Mouse (Mus musculus) myocyte (in vitro differentiated cells): ENCODE measurements around the gene A530064D06Rik. TPM values are rescaled to one million over a fixed set of nuclear protein-coding genes. Genes with fewer than 3 reads are reported as not detected.

ENCODE experiments used
- H3K27me3 ChIP-seq: one replicate; pipeline ENCODE4 v1.6.1; 2011; ENCODE audit not compliant: control insufficient read depth, insufficient read depth, insufficient read length
- H3K36me3 ChIP-seq: one replicate; pipeline ENCODE4 v1.6.1; 2011; ENCODE audit not compliant: control insufficient read depth, insufficient read depth
- H3K4me2 ChIP-seq: one replicate; pipeline ENCODE4 v1.6.1; 2011; ENCODE audit warnings: low read depth, control low read depth
- H3K4me3 ChIP-seq: one replicate; pipeline ENCODE4 v1.5.1; 2011; ENCODE audit warnings: mild to moderate bottlenecking, control low read depth, moderate library complexity
- H3K79me2 ChIP-seq: one replicate; pipeline ENCODE4 v1.6.1; 2011; ENCODE audit not compliant: control insufficient read depth, insufficient read depth
- H3ac ChIP-seq: one replicate; pipeline ENCODE4 v1.6.1; 2011; ENCODE audit not compliant: control insufficient read depth, insufficient read length
- CEBPB ChIP-seq: IDR thresholded peaks from 2 replicates; pipeline ENCODE4 v1.6.1; 2011; ENCODE audit warnings: mild to moderate bottlenecking, moderate library complexity; ENCODE audit not compliant: poor library complexity, insufficient read depth, severe bottlenecking
- E2F4 ChIP-seq: IDR thresholded peaks from one replicate; pipeline ENCODE4 v1.6.1; 2011; ENCODE audit warnings: mild to moderate bottlenecking, control low read depth, moderate library complexity; ENCODE audit not compliant: insufficient read depth
- MAX ChIP-seq: IDR thresholded peaks from one replicate; pipeline ENCODE4 v1.6.1; 2011; ENCODE audit warnings: low read depth, mild to moderate bottlenecking, control low read depth
- MYOD1 ChIP-seq, 3 experiments: IDR thresholded peaks; one replicate each; pipeline ENCODE4 v1.6.1; 2011; ENCODE audit warnings: control low read depth in 2 of 3, low read depth in 2 of 3, mild to moderate bottlenecking in 2 of 3, moderate library complexity in 1 of 3; ENCODE audit not compliant: insufficient read length in 2 of 3, control insufficient read depth in 1 of 3
- MYOG ChIP-seq, 3 experiments: IDR thresholded peaks; one replicate each; pipeline ENCODE4 v1.6.1; 2011; ENCODE audit warnings: control low read depth in 2 of 3, low read depth in 2 of 3, mild to moderate bottlenecking in 2 of 3; ENCODE audit not compliant: insufficient read length in 2 of 3, control insufficient read depth in 1 of 3, insufficient read depth in 1 of 3
- POLR2A ChIP-seq: IDR thresholded peaks from one replicate; pipeline ENCODE4 v1.6.1; 2011; ENCODE audit warnings: low read depth, mild to moderate bottlenecking, control low read depth, moderate library complexity; ENCODE audit not compliant: insufficient read length
- POLR2AphosphoS2 ChIP-seq: IDR thresholded peaks from one replicate; pipeline ENCODE4 v1.6.1; 2011; ENCODE audit warnings: low read depth, control low read depth; ENCODE audit not compliant: insufficient read length
- REST ChIP-seq: IDR thresholded peaks from one replicate; pipeline ENCODE4 v1.6.1; 2011; ENCODE audit warnings: mild to moderate bottlenecking, control low read depth, moderate library complexity; ENCODE audit not compliant: insufficient read depth, insufficient read length
- SRF ChIP-seq: IDR thresholded peaks from one replicate; pipeline ENCODE4 v1.6.1; 2011; ENCODE audit warnings: low read depth; ENCODE audit not compliant: control insufficient read depth, insufficient read length
- TCF12 ChIP-seq: IDR thresholded peaks from one replicate; pipeline ENCODE4 v1.6.1; 2011; ENCODE audit warnings: mild to moderate bottlenecking, control low read depth; ENCODE audit not compliant: poor library complexity, insufficient read depth, severe bottlenecking
- TCF3 ChIP-seq: IDR thresholded peaks from one replicate; pipeline ENCODE4 v1.6.1; 2011; ENCODE audit warnings: low read depth, control low read depth; ENCODE audit not compliant: insufficient read length
- USF1 ChIP-seq: IDR thresholded peaks from one replicate; pipeline ENCODE4 v1.6.1; 2011; ENCODE audit warnings: low read depth, mild to moderate bottlenecking, control low read depth, moderate library complexity
- polyA plus RNA-seq: library from polyadenylated mRNA; unstranded; fragments of >200 nt; fragmentation: generic; extraction: Trizol; gene quantifications from one replicate; pipeline ENCODE4 v1.2.1, GENCODE M21; 2012; ENCODE audit warnings: missing spikeins

A530064D06Rik gene
- polyA plus RNA-seq, 1 experiment, result not detected

GRCm38 (mm10) chr17:48120456-48120855 lies 46.6 kb downstream of the A530064D06Rik start:
- no peak overlapping the region for H3K4me3 ChIP-seq
- H3K27me3 ChIP-seq, result no peaks in the 10 kb centered on the region

GRCm38 (mm10) chr17:48119656-48120055 lies 47.4 kb downstream of the A530064D06Rik start:
- H3K27me3 ChIP-seq, result no peaks in the 10 kb centered on the region
- H3K36me3 ChIP-seq, result no peaks in the 10 kb centered on the region
- TF ChIP-seq E2F4, result no peak
- no peak for TF ChIP-seq POLR2A
- TF ChIP-seq POLR2AphosphoS2, result no peak
- no peak for TF ChIP-seq TCF12
- TF ChIP-seq CEBPB, result no peak
- TF ChIP-seq REST, result no peak
- no peak for TF ChIP-seq TCF3
- no peak for TF ChIP-seq MYOD1 (IDR thresholded peaks at IDR 0.05; ENCODE audit: control insufficient read depth in 1 of 3, insufficient read length in 2 of 3, low read depth in 2 of 3)
- no peak for TF ChIP-seq SRF
- no peak for TF ChIP-seq MYOG (IDR thresholded peaks at IDR 0.05; ENCODE audit: control insufficient read depth in 1 of 3, insufficient read depth in 1 of 3, insufficient read length in 2 of 3, low read depth in 2 of 3)
- TF ChIP-seq USF1, result no peak
- no peak for TF ChIP-seq MAX
- no peaks in the 10 kb centered on the region for H3K79me2 ChIP-seq
- no peak overlapping the region for H3ac ChIP-seq
- no peak overlapping the region for H3K4me3 ChIP-seq
- no peak overlapping the region for H3K4me2 ChIP-seq

More at GRCm38 (mm10) chr17:48120456-48120855, 46.6 kb downstream of the A530064D06Rik start:
- no peak overlapping the region for H3K4me2 ChIP-seq
- no peaks in the 10 kb centered on the region for H3K36me3 ChIP-seq
- no peaks in the 10 kb centered on the region for H3K79me2 ChIP-seq
- no peak overlapping the region for H3ac ChIP-seq
- TF ChIP-seq E2F4, result no peak
- no peak for TF ChIP-seq TCF3
- no peak for TF ChIP-seq SRF
- TF ChIP-seq USF1, result no peak
- TF ChIP-seq CEBPB, result no peak
- no peak for TF ChIP-seq MAX
- TF ChIP-seq POLR2AphosphoS2, result no peak
- TF ChIP-seq POLR2A, result no peak
- TF ChIP-seq REST, result no peak
- TF ChIP-seq MYOD1 (IDR thresholded peaks at IDR 0.05; ENCODE audit: control insufficient read depth in 1 of 3, insufficient read length in 2 of 3, low read depth in 2 of 3), result no peak
- TF ChIP-seq TCF12, result no peak
- TF ChIP-seq MYOG (IDR thresholded peaks at IDR 0.05; ENCODE audit: control insufficient read depth in 1 of 3, insufficient read depth in 1 of 3, insufficient read length in 2 of 3, low read depth in 2 of 3), result no peak

GRCm38 (mm10) chr17:48118570-48118969 lies 48.5 kb downstream of the A530064D06Rik start:
- TF ChIP-seq POLR2A (no peak), REST (no peak), SRF (no peak), TCF3 (no peak), CEBPB (no peak), MYOG (IDR thresholded peaks at IDR 0.05; ENCODE audit: control insufficient read depth in 1 of 3, insufficient read depth in 1 of 3, insufficient read length in 2 of 3, low read depth in 2 of 3) (no peak), E2F4 (no peak), TCF12 (no peak), MYOD1 (IDR thresholded peaks at IDR 0.05; ENCODE audit: control insufficient read depth in 1 of 3, insufficient read length in 2 of 3, low read depth in 2 of 3) (no peak), MAX (no peak), POLR2AphosphoS2 (no peak), USF1 (no peak)
- Histone ChIP-seq H3K27me3 (no peaks in the 10 kb centered on the region), H3K79me2 (no peaks in the 10 kb centered on the region)

GRCm38 (mm10) chr17:48110547-48111287 lies 56.4 kb downstream of the A530064D06Rik start:
- H3K4me2 ChIP-seq, result no peak overlapping the region
- H3K27me3 ChIP-seq, result peaks cover 6% of the 10 kb centered on the region
- no peaks in the 10 kb centered on the region for H3K36me3 ChIP-seq
- no peaks in the 10 kb centered on the region for H3K79me2 ChIP-seq
- H3ac ChIP-seq, result no peak overlapping the region
- no peak overlapping the region for H3K4me3 ChIP-seq
- TF ChIP-seq CEBPB, result no peak
- no peak for TF ChIP-seq POLR2A
- no peak for TF ChIP-seq POLR2AphosphoS2
- no peak for TF ChIP-seq MYOD1 (IDR thresholded peaks at IDR 0.05; ENCODE audit: control insufficient read depth in 1 of 3, insufficient read length in 2 of 3, low read depth in 2 of 3)

More at GRCm38 (mm10) chr17:48118570-48118969, 48.5 kb downstream of the A530064D06Rik start:
- Histone ChIP-seq H3K4me2 (no peak overlapping the region), H3K4me3 (no peak overlapping the region), H3K36me3 (no peaks in the 10 kb centered on the region), H3ac (no peak overlapping the region)

GRCm38 (mm10) chr17:48108520-48108919 lies 58.6 kb downstream of the A530064D06Rik start:
- Histone ChIP-seq H3K79me2 (no peaks in the 10 kb centered on the region), H3K27me3 (peaks cover 8% of the 10 kb centered on the region), H3K4me3 (no peak overlapping the region), H3ac (no peak overlapping the region), H3K36me3 (no peaks in the 10 kb centered on the region), H3K4me2 (no peak overlapping the region)
- TF ChIP-seq MYOG (IDR thresholded peaks at IDR 0.05; ENCODE audit: control insufficient read depth in 1 of 3, insufficient read depth in 1 of 3, insufficient read length in 2 of 3, low read depth in 2 of 3), result no peak
- TF ChIP-seq USF1, result no peak
- TF ChIP-seq MYOD1 (IDR thresholded peaks at IDR 0.05; ENCODE audit: control insufficient read depth in 1 of 3, insufficient read length in 2 of 3, low read depth in 2 of 3), result no peak
- no peak for TF ChIP-seq CEBPB
- no peak for TF ChIP-seq POLR2AphosphoS2
- TF ChIP-seq POLR2A, result no peak
- no peak for TF ChIP-seq SRF
- no peak for TF ChIP-seq E2F4
- no peak for TF ChIP-seq REST
- TF ChIP-seq TCF3, result no peak
- no peak for TF ChIP-seq TCF12
- TF ChIP-seq MAX, result no peak
